Mouse (Mus musculus) large intestine, adult 2 months (tissue): ENCODE results near the gene Abcc3. TPM values are rescaled to one million over a fixed set of nuclear protein-coding genes. Genes with fewer than 3 reads are reported as not detected.

ENCODE experiments used
- DNase-seq: peaks from one replicate; pipeline ENCODE4 v3.0.0-alpha.2; 2012; ENCODE audit warnings: low read depth, low spot score
- WGBS: fragments of 180-500 bp; shearing (Covaris S2); methylation state at CpG from one replicate; pipeline ENCODE4 v1.1.7; 2018; 5-methylcytosine and 5-hydroxymethylcytosine counted together
- polyA plus RNA-seq: library from polyadenylated mRNA; depleted of rRNA; stranded (reverse); fragments of >200 nt; gene quantifications from 2 replicates; pipeline ENCODE4 v1.2.3, GENCODE M21; 2012

Gene Abcc3
- polyA plus RNA-seq, 1 experiment: 48.1 TPM

DNA sequence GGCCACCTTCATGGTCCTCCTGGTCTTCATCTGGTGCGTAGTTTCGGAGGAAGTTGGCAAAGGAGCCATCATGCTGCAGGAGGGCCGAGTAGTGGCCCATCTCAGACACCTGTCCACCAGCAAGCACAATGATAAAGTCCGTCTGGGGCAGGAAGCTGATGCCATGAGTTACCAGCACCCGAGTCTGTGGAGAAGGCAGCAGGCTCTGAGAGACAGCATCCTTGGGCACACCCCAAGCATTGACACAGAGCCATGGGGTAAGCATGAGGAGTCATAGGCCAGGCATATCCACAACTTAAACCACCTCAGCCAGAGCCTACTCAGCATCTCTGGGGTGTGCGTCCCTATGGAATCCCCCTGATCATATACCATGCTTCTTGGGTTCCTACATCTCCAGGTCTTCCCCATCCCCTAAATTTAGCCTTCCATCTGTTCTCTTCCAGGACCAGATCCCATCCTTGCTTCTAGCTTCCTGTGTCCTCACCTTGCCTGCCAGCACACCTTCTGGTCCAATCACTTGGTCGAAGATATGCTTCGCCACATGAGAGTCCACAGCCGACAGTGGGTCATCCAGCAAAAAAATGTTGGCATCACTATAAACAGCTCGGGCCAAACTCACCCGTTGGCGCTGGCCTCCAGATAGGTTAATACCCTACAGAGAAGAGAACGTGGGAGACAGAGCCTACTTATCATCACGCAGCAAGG, 31.5 kb downstream of the Abcc3 start:
- WGBS: 93% methylated on average over 14 of the region's 14 CpGs
- DNase-seq: no peak

DNA sequence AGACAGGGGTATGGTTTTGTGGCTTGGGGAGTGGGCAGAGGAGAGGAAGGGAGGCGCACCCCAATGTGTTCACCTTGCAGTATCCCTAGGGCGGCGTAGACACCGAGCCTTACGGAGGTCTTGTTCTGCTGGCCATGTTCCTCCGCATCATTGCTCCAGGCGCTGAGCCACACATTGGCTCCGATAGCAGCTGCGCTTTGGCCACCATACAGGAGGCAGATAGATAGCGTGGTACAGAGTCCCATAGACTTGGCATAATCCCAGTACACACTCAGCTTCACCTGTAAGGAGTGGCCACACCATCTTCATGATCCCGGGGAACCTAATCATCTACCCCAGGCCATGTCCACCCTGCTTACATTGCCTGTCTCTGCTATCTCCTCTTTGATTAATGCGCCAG, 33.6 kb downstream of the Abcc3 start:
- WGBS: 82% methylated on average over 12 of the region's 12 CpGs
- DNase-seq: no peak

DNA sequence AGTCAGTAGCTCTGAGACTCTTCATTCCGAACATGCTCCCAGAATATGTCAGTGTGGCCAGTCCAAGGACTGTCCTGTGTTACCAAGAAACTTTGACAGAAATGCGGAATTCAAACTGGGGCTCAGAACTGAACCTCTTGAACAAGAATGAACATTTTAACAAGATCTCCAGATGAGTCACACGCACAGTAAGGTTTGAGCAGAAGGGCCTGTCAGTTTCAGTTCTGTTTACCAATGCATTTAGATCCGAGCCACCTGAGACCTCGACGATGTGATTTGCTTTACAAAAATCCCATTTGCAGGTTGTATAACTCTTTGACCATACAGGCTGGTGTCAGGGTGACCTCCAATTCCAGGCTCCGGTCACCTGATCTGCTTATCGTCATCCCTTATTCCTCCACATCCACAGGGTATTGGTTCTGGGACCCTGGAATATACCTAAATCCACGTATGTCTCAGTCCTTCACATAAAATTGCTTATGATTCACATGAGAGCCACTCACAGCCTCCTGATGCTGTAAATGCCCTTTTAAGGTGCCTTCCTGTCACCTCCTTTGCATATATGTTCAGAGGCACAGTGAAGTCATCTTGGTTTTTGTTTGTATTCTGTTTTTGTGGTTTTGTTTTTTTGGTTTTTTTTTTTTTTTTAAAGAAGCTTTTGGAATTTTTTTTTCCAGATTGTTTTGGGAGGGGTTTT, 37.1 kb downstream of the Abcc3 start:
- no peak for DNase-seq
- 81% methylated on average over 9 of the region's 9 CpGs for WGBS

DNA sequence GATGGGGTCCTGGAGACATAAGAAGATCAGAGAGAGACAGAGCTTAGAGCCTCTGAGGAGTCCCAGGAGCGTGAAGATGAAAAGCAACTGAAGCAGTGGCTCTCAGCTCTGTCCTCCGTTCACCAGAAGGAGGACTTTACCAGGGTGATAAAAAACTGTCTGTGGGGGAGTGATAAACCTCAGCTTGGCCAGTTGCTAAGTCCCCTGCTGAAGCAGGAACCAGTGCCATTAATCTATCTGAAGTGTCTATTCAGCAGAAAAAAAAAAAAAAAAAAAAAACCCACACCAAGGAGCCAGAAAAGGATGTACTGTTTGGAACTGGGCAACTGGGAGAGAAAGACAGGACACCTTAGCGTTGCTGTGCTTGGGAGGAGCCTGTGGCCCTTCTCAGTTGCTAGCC, 41.7 kb downstream of the Abcc3 start:
- 55% methylated on average over 3 of the region's 3 CpGs for WGBS
- no peak for DNase-seq

DNA sequence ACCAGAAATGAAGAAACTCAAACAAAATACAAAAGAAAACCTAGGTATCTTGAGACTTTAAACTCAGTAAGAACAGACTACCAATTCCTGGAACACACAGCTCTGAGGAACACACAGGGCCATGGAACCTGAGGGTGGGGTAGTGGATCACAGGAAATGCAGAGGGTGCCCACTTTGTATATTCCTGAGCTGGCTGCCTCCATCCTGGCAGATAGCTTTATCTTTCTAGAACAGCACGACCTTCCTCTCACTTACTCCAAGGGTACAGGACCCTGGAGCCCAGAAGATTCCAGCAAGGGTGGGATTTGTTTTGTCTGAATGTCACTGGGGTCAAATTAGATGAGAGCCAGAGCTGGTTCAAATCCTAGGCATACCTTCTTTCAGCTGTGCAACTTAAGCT, 42.5 kb downstream of the Abcc3 start:
- DNase-seq: no peak
- 76% methylated on average over 1 of the region's 1 CpGs for WGBS

DNA sequence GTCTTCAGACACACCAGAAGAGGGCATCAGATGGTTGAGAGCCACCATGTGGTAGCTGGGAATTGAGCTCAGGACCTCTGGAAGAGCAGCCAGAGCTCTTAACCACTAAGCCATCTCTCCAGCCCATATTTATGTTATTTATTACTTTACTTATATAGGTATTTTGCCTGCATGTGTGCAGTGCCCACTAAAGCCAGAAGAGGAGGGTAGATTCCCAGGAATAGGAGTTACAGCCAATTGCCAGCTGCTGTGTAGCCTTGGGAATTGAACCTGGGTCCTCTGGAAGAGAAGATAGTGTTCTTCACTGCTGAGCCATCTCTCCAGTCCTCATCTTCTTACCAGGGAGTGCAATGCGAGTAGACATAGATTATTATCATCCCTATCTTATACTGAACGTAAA, 43.0 kb downstream of the Abcc3 start:
- 88% methylated on average over 2 of the region's 2 CpGs for WGBS
- no peak for DNase-seq

DNA sequence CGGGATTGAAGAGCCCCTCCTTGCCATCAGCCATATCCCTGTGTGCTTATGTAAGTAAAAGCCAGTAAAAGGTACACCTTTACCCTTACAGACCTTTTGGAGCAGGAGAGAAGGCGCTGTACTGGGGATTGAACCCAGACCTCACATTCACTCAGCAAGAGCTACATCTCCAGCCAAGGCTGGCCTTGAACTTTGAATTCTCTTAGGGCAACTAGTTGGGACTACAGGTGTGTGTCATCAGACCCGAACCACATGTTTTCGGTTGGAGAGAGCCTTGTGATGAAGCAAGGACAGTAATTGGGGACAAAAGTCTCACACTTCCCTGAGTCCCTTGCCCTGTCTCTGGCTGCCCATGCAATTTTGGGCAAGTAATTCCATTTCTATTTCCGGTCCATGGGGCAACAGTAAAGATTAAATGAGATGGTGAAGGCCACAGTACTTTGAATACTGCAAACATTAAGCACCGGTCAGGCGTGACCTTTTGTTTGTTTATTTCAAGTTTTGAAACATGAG, 45.7 kb downstream of the Abcc3 start:
- WGBS: 63% methylated on average over 7 of the region's 7 CpGs
- no peak for DNase-seq

DNA sequence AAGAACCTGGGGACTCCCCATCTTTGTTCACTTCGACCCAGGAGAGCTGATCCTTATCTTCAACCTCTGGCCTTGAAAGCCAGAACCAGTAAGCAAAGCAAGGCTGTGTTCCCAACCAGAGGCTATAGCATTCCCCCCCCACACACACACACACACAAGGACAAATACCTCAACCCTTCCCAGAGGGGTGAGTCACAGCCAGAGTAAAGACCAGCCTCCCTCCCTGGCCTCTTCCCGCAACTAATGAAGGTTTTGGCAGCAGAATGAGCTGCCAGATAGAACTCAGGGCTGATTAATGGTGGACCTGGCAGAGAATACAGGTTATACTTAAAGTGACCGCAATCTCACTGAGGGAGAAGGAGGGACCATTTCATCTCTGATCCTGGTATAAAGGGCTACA, 46.2 kb downstream of the Abcc3 start:
- no peak for DNase-seq
- WGBS: 23% methylated on average over 3 of the region's 3 CpGs

DNA sequence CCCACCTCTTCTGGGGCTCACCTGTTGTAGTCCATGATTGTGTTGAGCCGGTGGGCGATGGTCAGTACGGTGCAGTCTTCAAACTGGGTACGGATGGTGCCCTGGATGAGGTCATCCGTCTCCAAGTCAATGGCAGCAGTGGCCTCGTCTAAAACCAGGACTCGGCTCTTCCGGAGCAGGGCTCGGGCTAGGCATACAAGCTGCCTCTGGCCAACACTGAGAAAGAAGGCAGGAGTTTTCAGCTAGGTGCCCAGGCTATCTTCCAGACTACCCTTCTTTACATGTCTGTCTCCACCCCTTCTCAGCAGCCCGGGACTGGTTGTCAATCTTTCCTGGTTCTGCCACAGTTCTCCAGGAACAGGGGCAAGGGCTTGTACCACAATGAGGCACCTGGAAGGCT, 46.9 kb downstream of the Abcc3 start:
- no peak for DNase-seq
- WGBS: 76% methylated on average over 10 of the region's 10 CpGs

DNA sequence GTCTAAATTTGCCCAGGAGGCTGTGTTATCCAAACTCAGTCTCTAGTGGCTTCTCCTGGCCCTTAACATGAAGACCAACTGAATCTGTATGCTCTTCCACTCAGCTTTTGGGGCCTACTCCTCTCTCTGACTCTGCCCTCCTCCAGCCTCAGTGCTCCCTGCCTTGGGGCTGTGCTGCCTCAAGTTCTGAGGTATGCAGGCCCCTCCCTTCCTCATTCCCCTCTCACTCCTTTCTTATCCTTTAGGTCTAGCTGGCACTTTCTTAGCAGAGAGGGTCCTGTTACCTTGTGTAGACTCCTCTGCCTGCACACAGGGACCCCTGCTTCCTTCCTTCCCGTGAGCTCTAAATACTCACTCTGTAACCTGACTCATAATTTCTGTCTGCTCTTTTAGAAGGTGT, 48.3 kb downstream of the Abcc3 start:
- DNase-seq: no peak
- WGBS: 80% methylated on average over 1 of the region's 1 CpGs

DNA sequence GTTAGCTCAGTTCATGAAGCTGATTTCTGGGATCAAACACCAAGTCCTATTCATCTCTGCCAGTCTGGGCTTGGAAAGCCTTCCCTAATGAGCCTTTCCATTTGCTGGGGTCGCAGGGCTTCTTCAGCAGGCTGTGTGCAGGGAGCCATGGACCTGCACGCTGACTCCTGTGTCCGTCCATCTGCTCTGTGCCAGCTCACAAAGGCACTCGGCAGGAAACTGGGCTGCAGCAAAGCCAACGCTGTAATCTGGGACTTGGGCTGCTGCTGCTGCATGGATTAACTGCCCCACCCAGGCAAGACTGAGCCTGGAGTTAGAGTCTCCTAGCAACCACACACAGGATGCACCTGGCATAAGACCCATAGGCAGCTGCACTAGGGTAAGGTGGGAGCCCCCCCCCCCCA, 48.8 kb downstream of the Abcc3 start:
- 66% methylated on average over 5 of the region's 5 CpGs for WGBS
- no peak for DNase-seq

DNA sequence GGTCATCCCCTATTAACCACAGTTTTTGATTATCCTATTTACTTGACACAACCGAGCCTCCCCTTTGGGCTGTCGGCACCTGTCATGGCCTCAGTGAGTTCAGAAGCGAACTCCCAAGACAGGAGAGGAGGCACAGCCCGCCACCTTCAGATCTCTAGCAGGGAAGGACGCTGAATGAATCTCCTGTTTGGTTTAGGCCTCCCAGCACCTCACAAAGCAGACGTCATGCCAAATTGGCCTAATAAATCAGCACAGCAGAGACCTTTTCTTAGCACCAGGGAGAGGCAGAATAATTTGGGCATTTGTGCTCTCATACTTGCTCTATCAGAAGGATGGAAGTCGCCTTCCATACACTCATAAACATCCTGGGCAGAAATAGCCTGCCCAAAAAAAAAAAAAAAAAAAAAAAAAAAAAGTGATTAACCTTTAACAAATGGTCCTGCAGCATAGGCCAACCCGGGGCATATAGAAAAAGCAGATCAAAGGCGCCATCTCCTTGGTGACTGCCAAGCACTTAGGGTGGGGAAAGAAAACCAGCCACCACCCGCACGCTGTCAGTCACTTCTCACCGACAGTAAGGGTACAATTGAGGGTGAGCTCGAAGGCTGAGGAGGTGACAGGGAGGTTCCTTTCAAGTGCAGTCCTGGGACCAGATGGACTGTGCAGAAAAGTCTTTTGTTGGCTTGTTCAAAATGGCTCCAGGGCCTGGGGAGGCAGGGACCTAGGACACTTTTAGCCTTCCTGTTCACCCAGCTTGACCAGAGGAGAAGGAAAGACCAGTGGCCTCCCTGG, 50.5 kb downstream of the Abcc3 start:
- DNase-seq: no peak
- WGBS: 21% methylated on average over 13 of the region's 13 CpGs

DNA sequence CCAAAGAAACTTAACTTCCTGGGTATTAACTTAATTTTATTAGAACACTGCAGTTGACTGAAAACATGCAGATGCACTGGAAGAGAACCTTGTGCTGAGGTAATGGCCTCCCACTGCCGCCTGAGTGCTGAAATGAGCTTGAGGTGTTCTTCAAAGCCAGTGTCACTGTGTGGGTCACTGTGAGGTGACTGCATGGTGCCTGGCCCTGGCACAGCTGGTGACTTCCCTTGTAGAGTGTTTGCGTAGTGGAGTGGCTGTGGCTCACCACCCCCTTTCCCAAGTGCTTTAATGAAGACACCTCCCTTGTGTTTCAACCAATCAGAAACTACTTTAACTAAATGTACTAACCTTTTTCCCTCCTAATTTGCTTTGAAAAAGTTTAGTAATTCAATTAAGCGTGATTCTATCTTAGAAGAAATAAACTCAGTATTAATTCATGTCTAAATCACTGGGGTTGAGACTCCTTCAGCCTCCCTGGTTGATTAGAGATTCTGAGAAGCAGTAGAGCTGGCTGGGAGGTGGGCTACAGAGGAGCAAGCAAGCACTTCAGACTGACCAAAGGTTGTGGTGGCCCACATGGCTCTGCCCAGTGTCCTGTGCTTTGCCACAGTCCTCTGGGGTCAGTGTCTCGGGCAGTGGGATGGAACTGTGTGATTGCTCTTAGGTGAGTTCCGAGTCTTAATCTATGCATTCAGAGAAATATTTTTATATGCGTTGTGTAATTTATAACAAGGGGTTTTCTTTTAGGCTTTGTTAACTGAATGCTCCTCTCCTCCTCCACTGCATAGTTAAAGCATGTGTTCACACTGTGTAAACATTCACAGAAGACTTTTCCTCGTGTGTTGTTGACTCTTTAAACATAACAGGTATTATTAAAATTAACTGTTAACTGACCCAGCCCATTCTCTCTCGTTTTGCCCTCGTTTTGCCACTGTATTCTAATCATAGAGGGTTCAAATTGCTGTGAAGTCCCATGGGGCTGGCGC, 51.6 kb downstream of the Abcc3 start:
- WGBS: 30% methylated on average over 10 of the region's 10 CpGs
- DNase-seq: no peak

DNA sequence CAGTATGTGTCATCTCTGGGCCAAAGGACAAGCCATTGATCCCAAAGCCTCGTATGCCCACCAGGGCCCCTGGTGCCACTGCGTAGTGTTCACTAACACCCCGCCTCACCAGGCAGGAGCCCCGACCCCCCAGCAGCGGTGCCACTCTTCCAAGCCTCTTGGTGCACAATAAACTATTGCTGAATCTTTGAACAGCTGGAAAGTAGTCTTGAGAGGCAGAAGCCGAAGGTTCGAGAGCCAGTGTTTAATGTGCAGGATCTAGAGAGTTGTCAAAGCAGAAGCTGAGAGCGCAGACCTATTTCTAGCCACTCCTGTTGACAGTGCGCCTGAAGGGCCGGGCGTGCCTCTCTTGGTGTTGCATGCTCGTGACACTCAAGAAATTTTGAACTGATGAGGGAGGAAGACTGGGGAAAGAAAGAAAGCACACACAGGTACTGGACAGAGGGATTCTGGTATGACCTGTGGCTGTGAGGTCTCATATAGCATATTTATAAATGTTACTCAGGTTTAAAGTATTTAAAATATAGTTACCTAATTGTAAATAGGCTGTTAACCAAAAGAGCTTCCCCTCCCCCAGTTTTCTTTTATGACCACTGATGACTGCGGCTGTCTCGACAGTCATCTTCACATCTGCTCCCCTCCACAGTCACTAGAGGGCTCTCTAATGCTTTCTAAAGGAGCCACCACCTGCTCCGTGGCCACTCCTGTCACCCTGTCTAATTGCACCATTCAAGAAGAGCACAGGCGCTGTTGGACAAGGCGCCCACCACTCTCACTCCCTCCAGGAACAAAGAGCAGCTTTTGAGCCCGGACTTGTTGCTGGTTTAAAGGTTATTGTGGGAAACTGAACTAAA, 52.8 kb downstream of the Abcc3 start:
- DNase-seq: no peak
- 50% methylated on average over 18 of the region's 18 CpGs for WGBS

DNA sequence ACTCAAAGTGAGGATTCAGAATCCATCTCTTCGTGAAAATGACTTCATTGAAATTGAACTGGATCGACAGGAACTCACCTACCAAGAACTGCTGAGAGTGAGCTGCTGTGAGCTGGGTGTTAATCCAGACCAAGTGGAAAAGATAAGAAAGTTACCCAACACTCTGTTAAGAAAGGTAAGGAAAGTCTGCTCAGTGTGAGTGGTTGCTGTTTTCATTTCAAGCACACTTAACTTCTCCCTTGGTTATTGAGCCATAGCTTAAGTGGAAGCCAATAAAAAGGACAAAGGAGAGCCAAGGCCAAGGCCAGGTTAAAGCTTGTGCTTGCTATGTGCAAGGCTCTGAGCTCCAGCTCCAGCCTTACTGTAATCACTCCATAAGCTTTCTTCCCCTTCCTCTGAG, 54.5 kb downstream of the Abcc3 start:
- WGBS: 72% methylated on average over 2 of the region's 2 CpGs
- no peak for DNase-seq

DNA sequence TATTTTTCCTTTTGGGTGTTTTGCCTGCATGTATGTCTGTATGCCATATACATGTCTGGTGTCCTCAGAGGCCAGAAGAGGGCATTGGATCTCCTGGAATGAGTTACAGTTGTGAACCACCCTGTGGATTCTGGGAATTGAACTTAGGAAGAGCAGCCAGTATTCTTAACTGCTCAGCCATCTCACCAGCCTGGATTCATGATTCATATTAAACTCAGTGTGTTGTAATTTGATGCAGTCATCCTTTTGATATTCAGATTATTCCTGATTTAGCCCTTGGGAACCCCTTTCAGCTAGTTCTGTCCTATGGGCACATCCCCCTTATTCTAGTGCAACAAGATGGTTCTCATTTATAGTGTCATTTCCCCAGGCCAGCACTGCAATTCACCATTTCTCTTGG, 56.2 kb downstream of the Abcc3 start:
- no peak for DNase-seq

DNA sequence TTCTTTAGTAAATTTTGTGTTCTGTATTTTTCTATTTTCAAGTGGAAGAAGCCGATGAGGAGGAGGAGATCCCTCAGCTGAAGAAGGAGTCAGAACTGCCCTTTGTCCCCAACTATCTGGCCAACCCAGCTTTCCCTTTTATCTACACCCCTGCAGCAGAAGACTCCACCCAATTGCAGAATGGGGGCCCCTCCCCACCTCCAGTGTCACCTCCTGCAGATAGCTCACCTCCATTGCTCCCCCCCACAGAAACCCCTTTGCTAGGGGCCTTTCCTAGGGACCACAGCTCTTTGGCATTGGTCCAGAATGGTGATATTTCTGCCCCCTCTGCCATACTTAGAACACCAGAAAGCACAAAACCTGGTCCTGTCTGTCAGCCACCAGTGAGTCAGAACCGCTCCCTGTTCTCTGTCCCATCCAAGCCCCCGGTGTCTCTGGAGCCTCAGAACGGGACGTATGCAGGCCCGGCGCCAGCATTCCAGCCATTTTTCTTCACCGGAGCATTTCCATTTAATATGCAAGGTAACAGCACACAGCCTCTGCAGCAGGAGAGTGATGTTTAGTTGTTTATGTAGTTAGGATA, 58.3 kb downstream of the Abcc3 start:
- WGBS: 76% methylated on average over 8 of the region's 8 CpGs
- DNase-seq: no peak

DNA sequence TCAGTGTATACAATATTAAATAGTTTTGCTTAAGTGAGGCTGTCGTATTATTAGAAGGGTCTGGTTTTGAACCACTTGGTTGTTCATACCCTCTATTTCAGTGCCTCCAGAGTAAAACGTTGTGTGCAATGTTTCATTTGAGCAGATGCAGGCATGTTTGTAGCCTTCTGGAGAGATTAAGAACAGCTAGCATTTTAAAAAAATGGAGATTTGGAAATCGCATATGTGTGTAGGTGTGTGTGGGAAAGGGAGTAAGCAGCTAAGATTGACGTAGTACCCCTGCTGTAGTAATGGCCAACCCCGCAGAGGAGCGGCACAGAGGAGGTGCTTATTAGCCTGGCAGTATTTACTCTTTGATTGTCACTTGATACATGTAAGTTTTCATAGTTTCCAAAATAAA, 60.1 kb downstream of the Abcc3 start:
- WGBS: 86% methylated on average over 6 of the region's 6 CpGs
- DNase-seq: no peak
